Mouse (Mus musculus) hindbrain, embryonic 14.5 days (tissue): ENCODE data around the gene Zxdc. TPM values are rescaled to one million over a fixed set of nuclear protein-coding genes. Genes with fewer than 3 reads are reported as not detected.

Experiments
- polyA plus RNA-seq: library from polyadenylated mRNA; unstranded; fragments of >200 nt; fragmentation: Nextera tagmentation; extraction: Ambion mirVana; gene quantifications from 2 replicates; pipeline ENCODE4 v1.2.1, GENCODE M21; 2014

Gene Zxdc
- polyA plus RNA-seq, 1 experiment from 2014 or later, result 17.7 TPM

Other genes with a start within 250 kb of the Zxdc start
- gene Vmn1r51, start 246.9 kb upstream of the Zxdc start, polyA plus RNA-seq, result 0.08 TPM in 2 replicates
- gene Vmn1r52, start 194.7 kb upstream of the Zxdc start, polyA plus RNA-seq, result not detected in 2 replicates
- not detected in 2 replicates for gene V1ra8, start 166.7 kb upstream of the Zxdc start, polyA plus RNA-seq
- not detected in 2 replicates for gene Vmn1r53, start 145.1 kb upstream of the Zxdc start, polyA plus RNA-seq
- gene Vmn1r54, start 123.2 kb upstream of the Zxdc start, polyA plus RNA-seq, result not detected in 2 replicates
- not detected in 2 replicates for gene BC048671, start 68.3 kb upstream of the Zxdc start, polyA plus RNA-seq
- not detected in 2 replicates for gene Chst13, start 44.3 kb upstream of the Zxdc start, polyA plus RNA-seq
- not detected in 2 replicates for gene Uroc1, start 36.2 kb upstream of the Zxdc start, polyA plus RNA-seq
- gene Cfap100, start 59.3 kb downstream of the Zxdc start, polyA plus RNA-seq, result 5.6 and 5.7 TPM in 2 replicates
- 15.7 and 16.2 TPM in 2 replicates for gene Klf15, start 93.1 kb downstream of the Zxdc start, polyA plus RNA-seq
- 47.0 and 53.8 TPM in 2 replicates for gene Aldh1l1, start 116.9 kb downstream of the Zxdc start, polyA plus RNA-seq
- gene Slc41a3, start 235.2 kb downstream of the Zxdc start, polyA plus RNA-seq, result 6.9 and 7.8 TPM in 2 replicates